Mouse (Mus musculus): Measurements from ENCODE around the gene Capn11. TPM values are rescaled to one million over a fixed set of nuclear protein-coding genes. Genes with fewer than 3 reads are reported as not detected.

Capn11 gene
- total and polyA plus RNA-seq, 3 experiments = 0.03 TPM; not detected in 2

DNA sequence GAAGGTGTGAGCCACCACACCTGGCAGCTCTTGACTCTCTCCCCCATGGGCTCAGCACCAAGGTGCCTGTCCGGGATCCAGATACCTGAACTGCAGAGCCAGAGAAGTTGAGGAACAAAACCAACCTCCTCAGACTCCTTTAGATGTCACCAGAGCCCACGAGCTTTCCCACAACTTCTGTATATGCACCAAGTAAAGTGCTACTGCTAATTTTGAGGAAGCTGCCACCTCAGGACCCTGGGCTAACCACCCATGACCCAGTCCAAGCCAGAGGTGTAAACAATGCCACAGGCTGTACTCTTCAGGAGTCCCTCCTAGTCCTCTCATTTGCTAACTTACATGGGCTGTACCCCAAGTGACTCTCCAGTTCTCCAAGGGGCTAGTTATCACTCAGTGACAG is 13.5 kb upstream of the Capn11 start:
- no peak overlapping the region for H3K4me3 ChIP-seq (ENCODE audit: control insufficient read depth in 1 of 2, insufficient read depth in 1 of 2, low read depth in 2 of 2, low read length in 2 of 2)

DNA sequence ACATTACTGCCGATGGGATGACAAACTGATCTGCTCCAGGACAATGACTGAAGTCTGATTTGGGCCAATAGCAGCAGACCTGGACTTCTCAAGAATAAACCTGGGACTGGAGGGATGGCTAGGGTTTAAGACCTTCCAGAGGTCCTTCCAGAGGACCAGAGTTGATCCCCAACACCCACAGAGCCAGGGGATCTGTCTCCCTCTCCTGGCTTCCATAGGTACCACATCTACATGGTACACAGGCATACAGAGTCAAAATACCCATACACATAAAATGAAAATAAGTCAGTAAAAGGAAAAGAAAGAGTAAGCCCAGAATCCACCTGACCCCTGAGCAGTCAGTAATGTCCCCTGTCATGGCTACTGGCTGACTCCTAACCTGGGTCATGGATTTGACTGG is 12.7 kb upstream of the Capn11 start:
- H3K36me3 ChIP-seq (ENCODE audit: control insufficient read depth in 1 of 2, insufficient read depth in 2 of 2, low read length in 2 of 2) = no peaks in the 10 kb centered on the region; a peak in 1 of 4 replicates
- H3K9ac ChIP-seq (ENCODE audit: control insufficient read depth, low read depth, low read length, poor library complexity, severe bottlenecking) = no peak overlapping the region
- DNase-seq (ENCODE audit: low read depth, low spot score) = peak; percentile 28
- no peaks in the 10 kb centered on the region for H3K4me1 ChIP-seq (ENCODE audit: control insufficient read depth in 1 of 2, insufficient read depth in 2 of 2, low read length in 2 of 2)
- no peak overlapping the region for H3K4me3 ChIP-seq (ENCODE audit: control insufficient read depth in 1 of 2, insufficient read depth in 1 of 2, low read depth in 2 of 2, low read length in 2 of 2)
- H3K79me2 ChIP-seq (ENCODE audit: control insufficient read depth, insufficient read depth, low read length, poor library complexity) = no peaks in the 10 kb centered on the region
- peak; percentile 27 for TF ChIP-seq SMC3 (IDR thresholded peaks at IDR 0.05; ENCODE audit: low read depth, low read length)
- TF ChIP-seq CTCF (IDR thresholded peaks at IDR 0.05 in 2 of 3, conservative IDR thresholded peaks at IDR 0.05 in 1 of 3; ENCODE audit: control insufficient read depth in 1 of 3, insufficient read depth in 1 of 3, low read depth in 2 of 3, low read length in 3 of 3, poor library complexity in 1 of 3, severe bottlenecking in 1 of 3) = peak; percentile 25 to 58 (median 48); a peak in 4 of 6 replicates
- TF ChIP-seq ZKSCAN1 (IDR thresholded peaks at IDR 0.05; ENCODE audit: low read depth, low read length) = no peak
- no peaks in the 10 kb centered on the region for H3K9me3 ChIP-seq (replicated peaks; ENCODE audit: insufficient read depth, low read length)
- no peak overlapping the region for H3K27ac ChIP-seq (ENCODE audit: control insufficient read depth, low read depth, low read length)
- no peaks in the 10 kb centered on the region for H3K27me3 ChIP-seq (ENCODE audit: control insufficient read depth in 1 of 2, insufficient read depth in 2 of 2, low read length in 2 of 2)

More for the DNA sequence above, 13.5 kb upstream of the Capn11 start:
- no peaks in the 10 kb centered on the region for H3K79me2 ChIP-seq (ENCODE audit: control insufficient read depth, insufficient read depth, low read length, poor library complexity)
- no peak overlapping the region for H3K9ac ChIP-seq (ENCODE audit: control insufficient read depth, low read depth, low read length, poor library complexity, severe bottlenecking)
- no peaks in the 10 kb centered on the region for H3K27me3 ChIP-seq (ENCODE audit: control insufficient read depth in 1 of 2, insufficient read depth in 2 of 2, low read length in 2 of 2)
- H3K27ac ChIP-seq (ENCODE audit: control insufficient read depth, low read depth, low read length) = no peak overlapping the region
- DNase-seq (ENCODE audit: low read depth, low spot score) = no peak
- no peaks in the 10 kb centered on the region; a peak in 2 of 4 replicates for H3K36me3 ChIP-seq (ENCODE audit: control insufficient read depth in 1 of 2, insufficient read depth in 2 of 2, low read length in 2 of 2)
- H3K9me3 ChIP-seq (replicated peaks; ENCODE audit: insufficient read depth, low read length) = no peaks in the 10 kb centered on the region
- TF ChIP-seq ELF1 (IDR thresholded peaks at IDR 0.05; ENCODE audit: low read depth, low read length) (no peak), MAZ (IDR thresholded peaks at IDR 0.05; ENCODE audit: low read depth, low read length) (no peak), MAFK (IDR thresholded peaks at IDR 0.05; ENCODE audit: borderline replicate concordance, low read depth, low read length) (no peak)
- no peaks in the 10 kb centered on the region for H3K4me1 ChIP-seq (ENCODE audit: control insufficient read depth in 1 of 2, insufficient read depth in 2 of 2, low read length in 2 of 2)

DNA sequence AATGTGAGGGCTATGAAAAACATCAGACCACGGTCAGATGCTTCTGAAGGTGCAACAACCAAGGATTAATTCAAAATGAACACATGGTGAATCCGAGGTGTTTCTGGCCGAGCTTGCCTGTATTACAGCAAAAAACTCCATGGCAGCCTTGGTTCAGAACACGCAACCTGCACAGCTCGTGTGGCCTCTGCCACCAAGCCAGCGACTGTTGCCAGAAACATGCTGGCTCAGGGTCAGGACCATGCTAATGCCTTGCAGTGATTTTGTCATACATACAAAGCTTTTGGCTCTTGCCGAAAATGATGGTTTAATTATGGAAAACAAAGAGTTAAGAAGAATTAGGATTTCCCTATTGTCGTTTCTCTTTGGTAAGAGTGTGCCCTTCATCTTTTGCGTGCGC is 8.9 kb upstream of the Capn11 start:
- Histone ChIP-seq H3K36me3 (ENCODE audit: control insufficient read depth in 1 of 2, insufficient read depth in 2 of 2, low read length in 2 of 2) (no peaks in the 10 kb centered on the region; a peak in 1 of 4 replicates), H3K79me2 (ENCODE audit: control insufficient read depth, insufficient read depth, low read length, poor library complexity) (no peaks in the 10 kb centered on the region), H3K27ac (ENCODE audit: control insufficient read depth, low read depth, low read length) (no peak overlapping the region), H3K9ac (ENCODE audit: control insufficient read depth, low read depth, low read length, poor library complexity, severe bottlenecking) (no peak overlapping the region), H3K27me3 (ENCODE audit: control insufficient read depth in 1 of 2, insufficient read depth in 2 of 2, low read length in 2 of 2) (no peaks in the 10 kb centered on the region), H3K4me1 (ENCODE audit: control insufficient read depth in 1 of 2, insufficient read depth in 2 of 2, low read length in 2 of 2) (no peaks in the 10 kb centered on the region), H3K9me3 (replicated peaks; ENCODE audit: insufficient read depth, low read length) (no peaks in the 10 kb centered on the region), H3K4me3 (ENCODE audit: control insufficient read depth in 1 of 2, insufficient read depth in 1 of 2, low read depth in 2 of 2, low read length in 2 of 2) (no peak overlapping the region)
- DNase-seq (ENCODE audit: low read depth, low spot score) = no peak
- TF ChIP-seq USF2 (IDR thresholded peaks at IDR 0.05; ENCODE audit: borderline replicate concordance in 1 of 2, insufficient read depth in 1 of 2, low read depth in 1 of 2, low read length in 2 of 2) (no peak), TBP (IDR thresholded peaks at IDR 0.05; ENCODE audit: low read depth, low read length) (no peak), MAX (IDR thresholded peaks at IDR 0.05; ENCODE audit: low read length) (no peak), NRF1 (IDR thresholded peaks at IDR 0.05; ENCODE audit: insufficient read depth, low read depth, low read length, poor library complexity, severe bottlenecking) (no peak), SIN3A (IDR thresholded peaks at IDR 0.05; ENCODE audit: low read length) (no peak), NELFE (IDR thresholded peaks at IDR 0.05; ENCODE audit: low read depth, low read length) (no peak), HCFC1 (IDR thresholded peaks at IDR 0.05; ENCODE audit: low read depth, low read length) (no peak), SMC3 (IDR thresholded peaks at IDR 0.05; ENCODE audit: low read depth, low read length) (no peak), ZNF384 (IDR thresholded peaks at IDR 0.05; ENCODE audit: low read depth, low read length) (no peak), ZKSCAN1 (IDR thresholded peaks at IDR 0.05; ENCODE audit: low read depth, low read length) (no peak), E2F4 (IDR thresholded peaks at IDR 0.05; ENCODE audit: borderline replicate concordance, low read depth, low read length) (no peak), MAZ (IDR thresholded peaks at IDR 0.05; ENCODE audit: low read depth, low read length) (no peak), GABPA (IDR thresholded peaks at IDR 0.05; ENCODE audit: low read depth, low read length) (no peak), ZMIZ1 (IDR thresholded peaks at IDR 0.05; ENCODE audit: low read depth, low read length) (no peak), CTCF (IDR thresholded peaks at IDR 0.05 in 2 of 3, conservative IDR thresholded peaks at IDR 0.05 in 1 of 3; ENCODE audit: control insufficient read depth in 1 of 3, insufficient read depth in 1 of 3, low read depth in 2 of 3, low read length in 3 of 3, poor library complexity in 1 of 3, severe bottlenecking in 1 of 3) (no peak), KAT2A (conservative IDR thresholded peaks at IDR 0.05; ENCODE audit: low read depth, low read length) (no peak), ETS1 (IDR thresholded peaks at IDR 0.05; ENCODE audit: low read depth, low read length) (no peak), MYC (IDR thresholded peaks at IDR 0.05; ENCODE audit: low read depth, low read length) (no peak), CHD2 (IDR thresholded peaks at IDR 0.05; ENCODE audit: low read length) (no peak), CHD1 (IDR thresholded peaks at IDR 0.05; ENCODE audit: low read depth, low read length) (no peak)
